16 mouse cellular contexts compared by ENCODE assay signal in genomic region chr8:54886987-54887785, GRCm38 (mm10). TPM values are rescaled to one million over a fixed set of nuclear protein-coding genes. Genes with fewer than 3 reads are reported as not detected.
DNase-seq lines count a peak whose midpoint lies in the region; ATAC-seq and TF ChIP-seq lines count a peak whose summit lies in the region.
"Had no signal": no experiment of that assay in that cellular context is flagged by ENCODE, and none has a peak within 500 bp of the region (broad histone marks: within the 10 kb centered on the region; RNA-seq: fewer than 3 reads in every experiment).

Gene Wdr17 (minus strand): TSS chr8:54887184.

- no peak within 1 kb of the TSS for H3K4me2 ChIP-seq in forebrain, embryonic 14.5 days (ENCODE audit: low read length)
- no peak within 1 kb of the TSS for H3K4me2 ChIP-seq in midbrain, postnatal 0 days (ENCODE audit: low read depth, low read length, poor library complexity, severe bottlenecking)
- no peak within 1 kb of the TSS for H3K4me2 ChIP-seq in intestine, embryonic 15.5 days (replicated peaks)

- no peaks in the 10 kb centered on the region for H3K27me3 ChIP-seq in forebrain, embryonic 14.5 days (replicated peaks; ENCODE audit: control insufficient read depth, insufficient read depth, low read length)
- H3K27me3 ChIP-seq in forebrain, embryonic 10.5 days (ENCODE audit: poor library complexity, severe bottlenecking): no peaks in the 10 kb centered on the region
- H3K27me3 ChIP-seq in midbrain, postnatal 0 days (ENCODE audit: insufficient read depth, low read length): no peaks in the 10 kb centered on the region
- H3K27me3 ChIP-seq in intestine, embryonic 15.5 days (replicated peaks): no peaks in the 10 kb centered on the region

- H3K9ac ChIP-seq in forebrain, embryonic 14.5 days (ENCODE audit: low read length): no peak within 1 kb of the TSS
- H3K9ac ChIP-seq in midbrain, postnatal 0 days (replicated peaks; ENCODE audit: low read length, poor library complexity, severe bottlenecking): no peak within 1 kb of the TSS
- no peak within 1 kb of the TSS for H3K9ac ChIP-seq in intestine, embryonic 15.5 days

- H3K4me3 ChIP-seq in forebrain, embryonic 14.5 days (ENCODE audit: low read depth, low read length): no peak within 1 kb of the TSS
- no peak within 1 kb of the TSS for H3K4me3 ChIP-seq in forebrain, embryonic 10.5 days
- H3K4me3 ChIP-seq in layer of hippocampus, adult 2 months: no peak within 1 kb of the TSS
- H3K4me3 ChIP-seq in midbrain, postnatal 0 days (ENCODE audit: low read depth, low read length): no peak within 1 kb of the TSS
- H3K4me3 ChIP-seq in intestine, embryonic 15.5 days (replicated peaks): no peak within 1 kb of the TSS

- DNase-seq in forebrain, embryonic 14.5 days (ENCODE audit: low spot score): no peak
- DNase-seq in forebrain, embryonic 10.5 days (ENCODE audit: extremely low spot score, low spot score): no peak
- peak in 1 of 2 experiments; percentile 47 for DNase-seq in layer of hippocampus, adult 2 months (ENCODE audit: low spot score in 2 of 2)
- no peak for DNase-seq in layer of hippocampus, adult 11-12 months (ENCODE audit: low spot score)
- DNase-seq in layer of hippocampus, postnatal 25 days (ENCODE audit: extremely low spot score in 1 of 2, low spot score in 1 of 2): no peak
- no peak for DNase-seq in midbrain, postnatal 0 days (ENCODE audit: low spot score)
- no peak for DNase-seq in adrenal gland, postnatal 4 days (ENCODE audit: low spot score in 2 of 2)
- DNase-seq: cerebellum, adult 8-10 months; heart, adult 11 months; lung, postnatal 14 days; thymus, adult 2 months had no signal

- H3K9me3 ChIP-seq in forebrain, embryonic 14.5 days (replicated peaks; ENCODE audit: control insufficient read depth, low read length): no peaks in the 10 kb centered on the region
- no peaks in the 10 kb centered on the region for H3K9me3 ChIP-seq in forebrain, embryonic 10.5 days
- no peaks in the 10 kb centered on the region for H3K9me3 ChIP-seq in midbrain, postnatal 0 days (ENCODE audit: low read length)
- H3K9me3 ChIP-seq in intestine, embryonic 15.5 days: no peaks in the 10 kb centered on the region

- ATAC-seq in forebrain, embryonic 14.5 days: no peak
- no peak for ATAC-seq in midbrain, postnatal 0 days (ENCODE audit: low FRiP score)
- ATAC-seq in intestine, embryonic 15.5 days: no peak

- no peak within 1 kb of the TSS for H3K27ac ChIP-seq in forebrain, embryonic 14.5 days (ENCODE audit: low read depth, low read length)
- no peak within 1 kb of the TSS for H3K27ac ChIP-seq in forebrain, embryonic 10.5 days
- H3K27ac ChIP-seq in layer of hippocampus, adult 2 months: peak within 1 kb of the TSS; percentile 92
- H3K27ac ChIP-seq in midbrain, postnatal 0 days (ENCODE audit: low read depth, low read length): no peak within 1 kb of the TSS
- H3K27ac ChIP-seq in intestine, embryonic 15.5 days: no peak within 1 kb of the TSS
- H3K27ac ChIP-seq: kidney, postnatal 0 days had no signal

- H3K36me3 ChIP-seq in forebrain, embryonic 14.5 days (ENCODE audit: control insufficient read depth, insufficient read depth, low read length): no peaks in the 10 kb centered on the region
- H3K36me3 ChIP-seq in forebrain, embryonic 10.5 days (replicated peaks): no peaks in the 10 kb centered on the region
- no peaks in the 10 kb centered on the region for H3K36me3 ChIP-seq in midbrain, postnatal 0 days (ENCODE audit: insufficient read depth, low read length)
- H3K36me3 ChIP-seq in intestine, embryonic 15.5 days: no peaks in the 10 kb centered on the region

- TF ChIP-seq CTCF in layer of hippocampus, adult 2 months (conservative IDR thresholded peaks at IDR 0.05): no peak
- TF ChIP-seq CTCF in midbrain, postnatal 0 days (IDR thresholded peaks at IDR 0.05): no peak

- WGBS in forebrain, embryonic 14.5 days: 90% methylated on average over 9 of the region's 9 CpGs
- WGBS in forebrain, embryonic 10.5 days: 88% methylated on average over 9 of the region's 9 CpGs
- 85% methylated on average over 9 of the region's 9 CpGs for WGBS in midbrain, postnatal 0 days
- 75% methylated on average over 9 of the region's 9 CpGs for WGBS in intestine, embryonic 15.5 days

- no peaks in the 10 kb centered on the region for H3K4me1 ChIP-seq in forebrain, embryonic 14.5 days (ENCODE audit: control insufficient read depth, insufficient read depth, low read length)
- no peaks in the 10 kb centered on the region for H3K4me1 ChIP-seq in forebrain, embryonic 10.5 days
- no peaks in the 10 kb centered on the region for H3K4me1 ChIP-seq in midbrain, postnatal 0 days (ENCODE audit: insufficient read depth, low read length)
- no peaks in the 10 kb centered on the region for H3K4me1 ChIP-seq in intestine, embryonic 15.5 days (replicated peaks)

RNA-seq across cellular contexts. Expression of gene Wdr17, which starts in this region (rescaled TPM):
- 13.1 and 15.3 TPM in 2 replicates for polyA plus RNA-seq in forebrain, embryonic 14.5 days (2014; fragmentation: Nextera tagmentation; extraction: Ambion mirVana)
- 3.3 and 4.7 TPM in 2 replicates for polyA plus RNA-seq in forebrain, embryonic 10.5 days (2016; fragmentation: Nextera tagmentation; extraction: Ambion mirVana)
- total RNA-seq in layer of hippocampus, adult 2 months (2021): 10 to 100 TPM; 34.4 to 35.2 TPM
- total RNA-seq in layer of hippocampus, postnatal 25 days (2021): 10 to 100 TPM; 23.9 to 27.9 TPM
- 16.7 and 18.6 TPM in 2 replicates for total RNA-seq in midbrain, postnatal 0 days (2014; rRNA removed)
- 13.1 and 13.9 TPM in 2 replicates for polyA plus RNA-seq in midbrain, postnatal 0 days (2015; fragmentation: Nextera tagmentation; extraction: Ambion mirVana)
- under 1 TPM; 0.37 to 0.67 TPM for total RNA-seq in adrenal gland, postnatal 4 days (2021)
- 0.39 and 0.58 TPM in 2 replicates for polyA plus RNA-seq in intestine, embryonic 15.5 days (2015; fragmentation: Nextera tagmentation; extraction: Ambion mirVana)
- total RNA-seq: liver, adult 2 months; monocyte, adult 5-6 weeks had no signal
- polyA plus RNA-seq: liver, adult 2 months; spleen, adult 2 months; thymus, adult 2 months had no signal

Comparison
In these comparisons a context has a peak if more than half of its experiments do, and no peak if none do; other contexts are left out.
1. RNA of gene Wdr17 (total RNA-seq): 34.4 to 35.2 TPM in layer of hippocampus, adult 2 months, 23.9 to 27.9 TPM in layer of hippocampus, postnatal 25 days and 16.7 to 18.6 TPM in midbrain, postnatal 0 days; 0.37 to 0.67 TPM in adrenal gland, postnatal 4 days; every median in the first group is over 10 times any median in the second.